8 mouse cellular contexts compared by ENCODE assay signal in the genomic region with DNA sequence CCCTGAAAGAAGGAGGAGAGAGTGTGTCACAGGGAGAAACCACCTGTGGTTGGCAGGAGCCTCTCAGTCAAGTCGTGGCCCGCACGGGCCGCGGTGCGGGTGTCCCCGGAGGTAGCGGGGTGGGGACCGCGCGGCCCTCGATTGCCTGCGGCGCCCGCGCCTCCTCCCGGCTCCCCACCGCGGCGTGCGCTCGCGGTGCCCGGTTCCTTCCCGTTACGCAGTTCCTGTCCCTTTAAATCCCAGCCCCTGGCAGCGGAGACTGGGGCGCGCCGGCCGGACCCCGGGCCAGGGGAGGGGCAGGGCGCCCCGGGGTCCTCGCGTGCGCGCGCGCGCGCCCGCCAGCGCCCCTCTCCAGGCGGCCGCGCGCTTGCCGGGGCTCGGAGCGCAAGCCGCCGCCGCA. TPM values are rescaled to one million over a fixed set of nuclear protein-coding genes. Genes with fewer than 3 reads are reported as not detected.
A peak's percentile ranks its signal among the peaks of the same experiment; 100 is the strongest.
DNase-seq lines count a peak whose midpoint lies in the region; ATAC-seq and TF ChIP-seq lines count a peak whose summit lies in the region.

No protein-coding gene starts in this region.

- no peak for TF ChIP-seq CTCF in lung, embryonic 14.5 days (IDR thresholded peaks at IDR 0.05; ENCODE audit: low read depth)
- no peak for TF ChIP-seq CTCF in lung, adult 2 months (IDR thresholded peaks at IDR 0.05; ENCODE audit: insufficient read depth, low read length)

- H3K9me3 ChIP-seq in lung, embryonic 14.5 days (ENCODE audit: low read depth, low read length) = no peaks in the 10 kb centered on the region; the same call in 1 of the 2 replicates
- H3K9me3 ChIP-seq in embryonic facial prominence, embryonic 15.5 days (replicated peaks) = 0 out of 2 replicates have a peak, but pooled peaks cover 3% of the 10 kb centered on the region
- peaks cover 8% of the 10 kb centered on the region; the same call in 1 of the 2 replicates for H3K9me3 ChIP-seq in limb, embryonic 12.5 days

- H3K36me3 ChIP-seq in lung, embryonic 14.5 days (ENCODE audit: insufficient read depth) = no peaks in the 10 kb centered on the region
- no peaks in the 10 kb centered on the region for H3K36me3 ChIP-seq in embryonic facial prominence, embryonic 15.5 days
- no peaks in the 10 kb centered on the region for H3K36me3 ChIP-seq in limb, embryonic 12.5 days

- H3K9ac ChIP-seq in lung, embryonic 14.5 days = peak overlapping the region; percentile 13; the same call in 1 of the 2 replicates
- no peak overlapping the region for H3K9ac ChIP-seq in embryonic facial prominence, embryonic 15.5 days
- H3K9ac ChIP-seq in limb, embryonic 12.5 days (replicated peaks) = no peak overlapping the region

- H3K27me3 ChIP-seq in lung, embryonic 14.5 days (ENCODE audit: insufficient read depth, low read length) = peaks cover 54% of the 10 kb centered on the region
- peaks cover 74% of the 10 kb centered on the region for H3K27me3 ChIP-seq in embryonic facial prominence, embryonic 15.5 days
- H3K27me3 ChIP-seq in limb, embryonic 12.5 days = peaks cover 78% of the 10 kb centered on the region

- WGBS in lung, embryonic 14.5 days = under 1% methylated on average over 47 of the region's 54 CpGs
- 6% methylated on average over 53 of the region's 54 CpGs for WGBS in lung, adult 2 months
- 1% methylated on average over 47 of the region's 54 CpGs for WGBS in embryonic facial prominence, embryonic 15.5 days
- under 1% methylated on average over 52 of the region's 54 CpGs for WGBS in limb, embryonic 12.5 days

- peak overlapping the region; percentile 91 for H3K4me2 ChIP-seq in lung, embryonic 14.5 days
- H3K4me2 ChIP-seq in embryonic facial prominence, embryonic 15.5 days (replicated peaks) = peak overlapping the region; percentile 83
- H3K4me2 ChIP-seq in limb, embryonic 12.5 days = peak overlapping the region; percentile 85

- no peaks in the 10 kb centered on the region for H3K4me1 ChIP-seq in lung, embryonic 14.5 days (ENCODE audit: insufficient read depth)
- H3K4me1 ChIP-seq in lung, adult 2 months (ENCODE audit: control insufficient read depth, insufficient read depth, low read length) = no peaks in the 10 kb centered on the region
- H3K4me1 ChIP-seq in embryonic facial prominence, embryonic 15.5 days = peaks cover 16% of the 10 kb centered on the region
- H3K4me1 ChIP-seq in limb, embryonic 12.5 days (replicated peaks) = peaks cover 18% of the 10 kb centered on the region

- no peak for ATAC-seq in lung, embryonic 14.5 days (ENCODE audit: insufficient read depth)
- ATAC-seq in embryonic facial prominence, embryonic 15.5 days (ENCODE audit: insufficient number of reproducible peaks, low FRiP score, low TSS enrichment, low read depth) = no peak
- no peak for ATAC-seq in limb, embryonic 12.5 days (ENCODE audit: insufficient number of reproducible peaks, insufficient read depth, low FRiP score, low TSS enrichment, low read depth)

- intact Hi-C loops in left cerebral cortex, postnatal 4 days (cut with DNase I) = no loop called here

- no peak for TF ChIP-seq POLR2A in lung, adult 2 months (IDR thresholded peaks at IDR 0.05; ENCODE audit: borderline replicate concordance, extremely low read depth, low read depth, low read length)

- H3K27ac ChIP-seq in lung, embryonic 14.5 days (ENCODE audit: low read depth) = no peak overlapping the region
- no peak overlapping the region for H3K27ac ChIP-seq in embryonic facial prominence, embryonic 15.5 days (replicated peaks)
- no peak overlapping the region for H3K27ac ChIP-seq in limb, embryonic 12.5 days

- peak overlapping the region; percentile 43 for H3K4me3 ChIP-seq in lung, embryonic 14.5 days (ENCODE audit: low read depth, low read length)
- H3K4me3 ChIP-seq in lung, adult 2 months (replicated peaks; ENCODE audit: extremely low read depth, low read depth, low read length) = no peak overlapping the region
- peak overlapping the region; percentile 47 for H3K4me3 ChIP-seq in embryonic facial prominence, embryonic 15.5 days (replicated peaks)
- H3K4me3 ChIP-seq in limb, embryonic 12.5 days (replicated peaks) = peak overlapping the region; percentile 53

- peak; percentile 22 for DNase-seq in lung, embryonic 14.5 days
- no peak for DNase-seq in lung, adult 2 months
- DNase-seq in retina, postnatal 1 day = peak; percentile 56
- no peak for DNase-seq in natural killer cell, adult 2 months (ENCODE audit: low spot score in 2 of 2)
- DNase-seq in left cerebral cortex, postnatal 4 days = no peak
- no peak for DNase-seq in lung, postnatal 36 days

RNA-seq across cellular contexts. Expression of a gene that starts 0.3 kb away (rescaled TPM):
- polyA plus RNA-seq in lung, embryonic 14.5 days (2014; fragmentation: Nextera tagmentation; extraction: Ambion mirVana) = 0.22 and 0.42 TPM in 2 replicates
- 0.06 and 0.10 TPM in 2 replicates for polyA plus RNA-seq in lung, adult 2 months (2012; rRNA removed)
- polyA plus RNA-seq in embryonic facial prominence, embryonic 15.5 days (2015; fragmentation: Nextera tagmentation; extraction: Ambion mirVana) = 1.8 and 2.6 TPM in 2 replicates
- polyA plus RNA-seq in limb, embryonic 12.5 days (2016; fragmentation: Nextera tagmentation; extraction: Ambion mirVana) = 0.86 and 1.2 TPM in 2 replicates
- total RNA-seq in left cerebral cortex, postnatal 4 days (2021) = 100 to 1,000 TPM; 116 to 119 TPM

Comparison
In these comparisons a context has a peak if more than half of its experiments do, and no peak if none do; other contexts are left out.
1. DNase-seq: peak in lung, embryonic 14.5 days (single experiment) and retina, postnatal 1 day (single experiment); none in lung, adult 2 months (single experiment), natural killer cell, adult 2 months (0 of 2), left cerebral cortex, postnatal 4 days (single experiment) and lung, postnatal 36 days (single experiment).
2. Peak in every context shown above with its lines, with median percentiles within 50 percentile points of each other: H3K4me2 ChIP-seq.